Mouse (Mus musculus): ENCODE data around the gene Rad51d.
A peak's percentile ranks its signal among the peaks of the same experiment; 100 is the strongest.

Rad51d gene

DNA sequence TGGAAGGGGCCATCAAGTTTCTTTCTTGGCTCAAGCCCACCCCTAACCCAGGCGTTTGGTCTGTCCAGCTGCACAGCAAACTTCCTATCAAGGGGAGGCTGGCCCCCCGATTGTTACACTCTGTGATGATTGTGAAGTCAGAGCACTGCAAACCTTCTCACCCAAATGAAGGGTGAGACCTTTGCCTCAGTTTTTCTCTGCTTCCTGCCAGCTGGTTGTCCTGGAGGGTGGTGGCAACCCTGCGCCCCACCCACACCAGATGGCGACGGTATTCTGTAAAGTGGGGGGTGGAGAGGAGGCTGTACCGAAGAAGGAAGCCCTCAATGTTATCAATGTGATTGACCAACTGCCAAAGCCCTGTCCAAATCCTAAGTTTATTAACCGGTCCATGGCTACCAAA lies 1.5 kb upstream of the Rad51d start, which contains the start of gene Fndc8:
TSS of gene Fndc8 (plus strand) at position 189 of the 400 bp plus-strand sequence.
- DNase-seq (ENCODE audit: low spot score in 2 of 2) = no peak

GRCm38 (mm10) chr11:82889524-82890341 lies 681 bp downstream of the Rad51d start:
- DNase-seq (ENCODE audit: low spot score in 2 of 2) = no peak

- no peak for DNase-seq (ENCODE audit: low spot score in 2 of 2)
Observed at GRCm38 (mm10) chr11:82888491-82888946, 1.9 kb downstream of the Rad51d start.

GRCm38 (mm10) chr11:82886559-82886958 lies 3.9 kb downstream of the Rad51d start:
- no peak for DNase-seq (ENCODE audit: low spot score in 2 of 2)

- DNase-seq (ENCODE audit: low spot score in 2 of 2) = no peak
Observed at GRCm38 (mm10) chr11:82883180-82883579, 7.2 kb downstream of the Rad51d start.

GRCm38 (mm10) chr11:82877726-82878344 lies 12.6 kb downstream of the Rad51d start:
- DNase-seq (ENCODE audit: low spot score in 2 of 2) = no peak

- DNase-seq (ENCODE audit: low spot score in 2 of 2) = no peak
Observed at GRCm38 (mm10) chr11:82875631-82876030, 14.8 kb downstream of the Rad51d start.

DNA sequence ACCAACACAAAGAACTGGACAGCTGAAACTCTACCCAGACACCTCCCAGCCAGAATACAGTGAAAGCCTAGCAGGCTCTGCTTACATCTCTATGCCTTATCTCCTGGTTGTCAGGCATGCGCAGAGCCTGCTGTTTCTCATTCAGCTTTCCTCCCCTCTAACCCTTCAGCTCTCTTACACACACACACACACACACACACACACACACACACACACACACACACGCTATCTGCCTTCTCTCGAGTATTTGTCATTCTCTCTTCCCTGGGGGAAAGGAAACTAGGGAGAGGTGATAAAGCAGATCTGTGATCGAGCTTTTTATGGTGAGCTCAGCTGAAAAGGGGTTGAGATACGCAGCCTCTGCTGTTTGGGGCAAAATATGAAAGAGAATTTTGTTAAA lies 15.5 kb downstream of the Rad51d start:
- no peak for DNase-seq (ENCODE audit: low spot score in 2 of 2)

- DNase-seq (ENCODE audit: low spot score in 2 of 2) = peak; percentile 68 to 92
Observed at GRCm38 (mm10) chr11:82871031-82871446, 19.4 kb downstream of the Rad51d start, which contains the start of gene Rffl. Gene Rffl (minus strand): TSS chr11:82871210.

DNA sequence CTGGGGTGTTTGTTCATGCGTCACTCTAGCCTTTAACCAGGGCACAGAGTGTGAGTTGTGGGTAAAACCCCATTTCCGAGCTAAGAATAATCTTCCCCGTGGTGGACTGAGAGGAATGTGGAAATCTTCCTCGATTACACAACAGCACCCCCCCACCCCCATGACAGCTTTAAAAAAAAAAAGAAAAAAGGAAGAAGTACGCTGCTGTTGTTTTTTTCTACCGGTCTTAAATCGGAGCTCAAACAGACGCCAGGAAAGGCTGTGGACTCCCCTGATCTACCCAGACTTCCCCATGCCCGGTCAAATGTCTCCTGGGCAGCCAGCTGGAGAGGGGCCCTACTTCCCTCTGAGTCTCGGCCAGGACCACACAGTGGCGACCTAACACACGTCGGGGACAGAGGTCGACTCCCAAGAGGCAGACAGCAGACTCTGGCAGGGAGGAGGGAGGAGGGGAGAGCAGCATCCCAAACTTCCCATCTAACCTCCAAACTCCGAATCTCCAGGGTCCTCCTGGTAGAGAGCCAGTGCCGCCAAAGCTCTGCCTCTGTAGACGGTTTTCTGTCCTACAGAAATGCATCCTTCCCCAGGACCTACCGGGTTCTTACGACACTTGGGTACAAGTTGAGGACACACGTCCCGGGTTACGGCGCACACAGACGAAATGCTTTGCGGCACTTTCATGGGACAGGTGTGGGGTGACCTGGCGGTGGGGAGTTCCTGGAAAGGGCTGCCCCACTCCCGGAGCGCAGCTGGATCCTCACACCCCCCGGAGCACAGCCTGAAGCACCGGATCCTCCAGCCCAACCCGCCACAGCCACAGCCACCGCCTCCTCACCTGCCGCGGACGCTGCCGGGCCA lies 20.0 kb downstream of the Rad51d start:
- peak; percentile 36 to 64 for DNase-seq (ENCODE audit: low spot score in 2 of 2)

- no peak for DNase-seq (ENCODE audit: low spot score in 2 of 2)
Observed at GRCm38 (mm10) chr11:82869506-82870172, 20.8 kb downstream of the Rad51d start.

GRCm38 (mm10) chr11:82867956-82868355 lies 22.5 kb downstream of the Rad51d start:
- DNase-seq (ENCODE audit: low spot score in 2 of 2) = no peak

DNA sequence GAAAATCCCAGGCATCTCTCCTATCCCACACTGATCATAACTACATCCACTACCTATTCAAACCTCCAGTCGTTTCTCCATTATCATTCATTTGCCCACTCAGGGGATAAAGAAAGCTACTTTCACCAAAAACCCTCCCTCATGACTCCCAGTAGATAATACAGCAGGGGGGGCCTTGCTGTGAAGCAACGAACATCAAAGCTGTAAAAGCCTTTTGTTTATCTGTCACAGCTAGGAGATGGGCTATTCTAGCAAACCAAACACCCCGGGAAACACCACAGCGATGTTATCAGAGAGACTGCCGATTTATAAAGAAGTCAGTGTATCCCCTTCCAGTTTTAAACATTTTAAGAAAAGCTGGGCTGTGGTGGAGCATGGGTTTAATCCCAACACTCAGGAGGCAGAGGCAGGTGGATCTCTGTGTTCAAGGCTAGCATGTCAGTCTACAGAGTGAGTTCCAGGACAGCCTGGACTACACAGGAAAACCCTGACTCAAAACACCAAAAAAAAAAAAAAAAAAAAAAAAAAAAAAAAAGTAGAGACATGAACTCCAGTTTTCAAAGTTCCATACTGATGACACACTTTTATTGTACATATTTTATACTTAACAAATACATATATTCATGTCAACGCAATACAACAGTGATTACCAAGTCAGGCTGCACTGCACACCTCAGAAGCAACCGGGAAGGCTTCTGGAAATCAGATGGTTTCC lies 23.4 kb downstream of the Rad51d start:
- no peak for DNase-seq (ENCODE audit: low spot score in 2 of 2)

- no peak for DNase-seq (ENCODE audit: low spot score in 2 of 2)
Observed at GRCm38 (mm10) chr11:82865957-82866356, 24.5 kb downstream of the Rad51d start.

DNA sequence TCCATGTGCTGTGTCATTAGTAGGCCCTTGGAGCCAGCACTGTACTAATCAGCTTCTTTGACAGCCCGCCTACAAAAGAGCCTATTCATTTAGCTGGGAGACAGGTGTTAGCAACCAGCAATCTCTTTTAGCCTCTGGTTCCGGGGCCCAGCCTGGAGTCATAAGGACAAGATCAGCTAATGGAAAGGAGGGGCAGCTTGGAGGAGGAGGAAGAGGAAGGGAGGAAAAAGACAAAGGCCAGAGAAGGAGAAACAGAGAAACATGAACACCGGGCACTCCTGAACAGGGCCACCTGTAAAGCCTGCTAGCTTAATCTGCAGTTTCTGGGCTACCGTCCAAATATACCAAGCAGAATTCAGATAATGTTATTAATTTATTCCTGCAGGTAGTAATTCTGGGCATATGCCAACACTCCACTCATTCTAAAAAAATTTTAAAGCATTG lies 26.9 kb downstream of the Rad51d start:
- DNase-seq (ENCODE audit: low spot score in 2 of 2) = no peak

DNA sequence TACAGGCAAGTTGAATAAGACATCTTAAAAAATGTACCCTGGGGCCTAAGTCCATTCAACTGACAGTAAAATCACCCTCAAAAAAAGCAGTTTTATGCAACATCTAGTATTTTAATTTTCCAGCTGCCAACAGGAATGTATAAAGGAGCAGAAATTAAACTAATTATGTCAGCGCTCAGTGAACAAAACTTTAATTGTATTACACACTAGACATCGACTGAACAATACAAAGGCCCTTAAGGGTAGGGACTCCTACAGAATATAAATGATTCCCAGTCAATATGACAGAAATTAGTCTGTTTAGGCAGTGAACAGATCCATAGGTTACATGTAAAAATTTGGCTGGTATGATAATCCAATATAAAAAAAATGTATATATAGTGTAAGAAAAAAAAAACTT lies 27.4 kb downstream of the Rad51d start:
- no peak for DNase-seq (ENCODE audit: low spot score in 2 of 2)

GRCm38 (mm10) chr11:82862638-82863037 lies 27.8 kb downstream of the Rad51d start:
- DNase-seq (ENCODE audit: low spot score in 2 of 2) = no peak

GRCm38 (mm10) chr11:82861558-82861957 lies 28.9 kb downstream of the Rad51d start:
- no peak for DNase-seq (ENCODE audit: low spot score in 2 of 2)

DNA sequence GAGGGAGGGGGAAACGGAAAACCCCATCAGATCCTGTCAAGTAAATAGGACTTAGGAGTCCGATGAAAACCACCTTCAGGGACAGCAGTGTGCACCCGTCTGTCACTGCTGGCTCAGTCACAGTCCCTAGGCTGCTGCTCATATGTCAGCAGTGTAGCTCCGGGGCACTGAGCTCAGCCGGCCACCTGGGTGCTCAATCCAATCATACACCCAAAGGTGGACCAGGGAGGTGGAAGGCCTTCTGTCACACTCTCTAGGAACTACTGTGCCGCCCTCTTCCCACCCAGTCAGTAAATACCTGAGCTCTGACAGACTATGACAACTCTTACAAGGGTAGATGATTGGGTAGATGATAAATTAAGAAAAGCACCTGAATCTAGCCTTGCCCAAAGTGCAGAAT lies 29.7 kb downstream of the Rad51d start:
- DNase-seq (ENCODE audit: low spot score in 2 of 2) = no peak

DNA sequence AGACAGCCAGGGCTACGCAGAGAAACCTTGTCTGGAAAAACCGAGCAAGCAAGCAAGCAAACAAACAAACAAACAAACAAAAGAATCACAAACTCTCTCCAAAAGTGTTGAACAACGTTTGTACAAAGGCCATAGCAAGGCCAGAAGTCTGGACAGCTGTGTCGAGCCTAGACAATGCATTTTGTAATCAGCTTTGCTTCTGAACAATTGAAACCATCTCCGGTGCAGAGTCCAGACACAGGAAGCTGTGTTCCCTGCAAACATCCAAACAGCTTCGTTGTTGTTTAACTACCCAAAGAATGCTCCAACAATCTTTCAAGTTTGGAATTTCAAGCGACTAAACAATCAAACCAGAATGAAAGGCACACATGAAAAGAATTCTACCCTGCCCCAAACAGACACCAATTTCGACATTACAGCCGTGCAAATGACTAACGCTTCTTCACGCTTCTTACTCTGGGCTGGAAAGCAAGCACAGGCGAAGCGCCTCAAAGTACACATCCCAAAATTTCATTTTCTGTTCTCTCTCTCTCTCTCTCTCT lies 33.0 kb downstream of the Rad51d start:
- DNase-seq (ENCODE audit: low spot score in 2 of 2) = no peak
